Mouse (Mus musculus) erythroblast, embryonic 14.5 days (primary cell): ENCODE results near the gene 1110017D15Rik.

Source experiments
- GATA1 ChIP-seq: IDR thresholded peaks from 2 replicates; pipeline ENCODE4 v1.6.1; 2012; ENCODE audit warnings: low read length, inconsistent platforms, mixed read lengths
- TAL1 ChIP-seq: IDR thresholded peaks from 3 replicates; pipeline ENCODE4 v1.6.1; 2012; ENCODE audit warnings: low read length, inconsistent platforms, mixed read lengths

DNA sequence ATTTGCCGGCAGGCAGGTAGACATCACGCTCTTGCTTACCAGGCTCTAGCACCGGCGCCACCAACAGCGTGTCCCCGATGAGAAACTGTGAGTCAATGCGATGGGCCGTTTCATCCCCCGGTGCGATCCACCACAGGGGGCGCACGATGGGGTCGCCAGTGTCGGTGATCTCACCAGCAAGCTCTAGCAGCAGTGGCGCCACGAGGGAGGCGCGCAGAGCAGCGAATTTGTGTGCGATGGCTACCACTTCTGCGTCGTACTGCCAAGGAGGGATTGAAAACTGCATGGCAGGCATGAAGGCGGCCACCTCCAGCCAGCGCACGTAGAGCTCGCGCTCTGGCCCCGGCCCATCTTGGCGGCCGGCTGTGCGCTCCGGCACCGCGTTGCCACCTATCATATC lies 19.6 kb downstream of the 1110017D15Rik start:
- TF ChIP-seq GATA1: no peak
- TF ChIP-seq TAL1: no peak
